ENCODE assay signal across 7 mouse cellular contexts in genomic region chr4:151516998-151517799, GRCm38 (mm10).
A peak's percentile ranks its signal among the peaks of the same experiment; 100 is the strongest.
DNase-seq lines count a peak whose midpoint lies in the region; ATAC-seq lines count a peak whose summit lies in the region.

No protein-coding gene starts in this region.

- WGBS in lung, embryonic 15.5 days: 17% methylated on average over 11 of the region's 11 CpGs
- WGBS in heart, embryonic 14.5 days: 15% methylated on average over 11 of the region's 11 CpGs
- 27% methylated on average over 11 of the region's 11 CpGs for WGBS in limb, embryonic 13.5 days
- 24% methylated on average over 11 of the region's 11 CpGs for WGBS in stomach, embryonic 15.5 days

- no peak overlapping the region for H3K4me3 ChIP-seq in lung, embryonic 15.5 days
- H3K4me3 ChIP-seq in heart, embryonic 14.5 days (ENCODE audit: control insufficient read depth in 1 of 2, insufficient read depth in 1 of 2, low read depth in 1 of 2, low read length in 2 of 2): no peak overlapping the region
- no peak overlapping the region for H3K4me3 ChIP-seq in limb, embryonic 13.5 days
- H3K4me3 ChIP-seq in stomach, embryonic 15.5 days (replicated peaks): no peak overlapping the region

- peak overlapping the region; percentile 70 for H3K27ac ChIP-seq in lung, embryonic 15.5 days
- H3K27ac ChIP-seq in heart, embryonic 14.5 days (replicated peaks in 1 of 2; ENCODE audit: control insufficient read depth in 1 of 2, insufficient read depth in 1 of 2, low read depth in 2 of 2, low read length in 2 of 2): peak overlapping the region; percentile 61 to 74
- H3K27ac ChIP-seq in limb, embryonic 13.5 days: peak overlapping the region; percentile 48; the same call in 1 of the 2 replicates
- peak overlapping the region; percentile 49 for H3K27ac ChIP-seq in stomach, embryonic 15.5 days

- H3K9me3 ChIP-seq in lung, embryonic 15.5 days: no peaks in the 10 kb centered on the region
- no peaks in the 10 kb centered on the region for H3K9me3 ChIP-seq in heart, embryonic 14.5 days (ENCODE audit: control insufficient read depth, low read length)
- H3K9me3 ChIP-seq in limb, embryonic 13.5 days: no peaks in the 10 kb centered on the region
- no peaks in the 10 kb centered on the region for H3K9me3 ChIP-seq in stomach, embryonic 15.5 days

- H3K4me1 ChIP-seq in lung, embryonic 15.5 days: peaks cover 17% of the 10 kb centered on the region
- H3K4me1 ChIP-seq in heart, embryonic 14.5 days (ENCODE audit: control insufficient read depth in 2 of 2, insufficient read depth in 2 of 2, low read length in 2 of 2): peaks cover 14 to 32% of the 10 kb centered on the region in 2 experiments
- H3K4me1 ChIP-seq in limb, embryonic 13.5 days: peaks cover 27% of the 10 kb centered on the region
- peaks cover 13% of the 10 kb centered on the region for H3K4me1 ChIP-seq in stomach, embryonic 15.5 days

- H3K9ac ChIP-seq in lung, embryonic 15.5 days: no peak overlapping the region
- no peak overlapping the region for H3K9ac ChIP-seq in heart, embryonic 14.5 days (ENCODE audit: low read length)
- H3K9ac ChIP-seq in limb, embryonic 13.5 days: no peak overlapping the region
- no peak overlapping the region; the same call in 1 of the 2 replicates for H3K9ac ChIP-seq in stomach, embryonic 15.5 days

- ATAC-seq in lung, embryonic 15.5 days (ENCODE audit: borderline replicate concordance, extremely low read depth, low FRiP score, low TSS enrichment): peak; percentile 59; the same call in 1 of the 2 replicates
- peak; percentile 78 for ATAC-seq in heart, embryonic 14.5 days (ENCODE audit: insufficient number of reproducible peaks, insufficient read depth, low FRiP score, low read depth)
- peak; percentile 86 for ATAC-seq in limb, embryonic 13.5 days (ENCODE audit: low FRiP score, low read depth)
- ATAC-seq in stomach, embryonic 15.5 days (ENCODE audit: insufficient read depth, low FRiP score, low read depth): peak; percentile 44; the same call in 1 of the 2 replicates

- no peak for DNase-seq in lung, adult 18-20 months
- DNase-seq in adrenal gland, postnatal 4 days (ENCODE audit: low spot score in 2 of 2): no peak
- DNase-seq in spleen, postnatal 10 days (ENCODE audit: low spot score in 2 of 2): no peak

- H3K36me3 ChIP-seq in lung, embryonic 15.5 days: no peaks in the 10 kb centered on the region
- no peaks in the 10 kb centered on the region for H3K36me3 ChIP-seq in heart, embryonic 14.5 days (ENCODE audit: control insufficient read depth, insufficient read depth, low read length)
- H3K36me3 ChIP-seq in limb, embryonic 13.5 days: no peaks in the 10 kb centered on the region
- no peaks in the 10 kb centered on the region for H3K36me3 ChIP-seq in stomach, embryonic 15.5 days

- H3K4me2 ChIP-seq in lung, embryonic 15.5 days: 0 out of 2 replicates have a peak overlapping the region, but pooled peaks have one; percentile 11
- H3K4me2 ChIP-seq in heart, embryonic 14.5 days (ENCODE audit: low read length): no peak overlapping the region
- peak overlapping the region; percentile 11; the same call in 1 of the 2 replicates for H3K4me2 ChIP-seq in limb, embryonic 13.5 days (replicated peaks)
- no peak overlapping the region for H3K4me2 ChIP-seq in stomach, embryonic 15.5 days

- no peaks in the 10 kb centered on the region for H3K27me3 ChIP-seq in lung, embryonic 15.5 days
- no peaks in the 10 kb centered on the region for H3K27me3 ChIP-seq in heart, embryonic 14.5 days (ENCODE audit: control insufficient read depth, insufficient read depth, low read length)
- H3K27me3 ChIP-seq in limb, embryonic 13.5 days: 0 out of 2 replicates have a peak, but pooled peaks cover 4% of the 10 kb centered on the region
- H3K27me3 ChIP-seq in stomach, embryonic 15.5 days (replicated peaks): no peaks in the 10 kb centered on the region

Comparison
In these comparisons a context has a peak if more than half of its experiments do, and no peak if none do; other contexts are left out.
1. H3K4me2 ChIP-seq: peak in lung, embryonic 15.5 days (single experiment) and limb, embryonic 13.5 days (single experiment); none in heart, embryonic 14.5 days (single experiment) and stomach, embryonic 15.5 days (single experiment).
2. Peak in every context shown above with its lines, with median percentiles within 50 percentile points of each other: ATAC-seq and H3K27ac ChIP-seq.